Mouse (Mus musculus) neural tube, embryonic 13.5 days (tissue): ENCODE results near the gene Tspyl2. TPM values are rescaled to one million over a fixed set of nuclear protein-coding genes. Genes with fewer than 3 reads are reported as not detected.

Source experiments
- polyA plus RNA-seq: library from polyadenylated mRNA; unstranded; fragments of >200 nt; fragmentation: Nextera tagmentation; extraction: Ambion mirVana; gene quantifications from 2 replicates; pipeline ENCODE4 v1.2.1, GENCODE M21; 2015

Gene Tspyl2
- polyA plus RNA-seq, 1 experiment from 2014 or later = 57.7 TPM

Other genes starting within 250 kb of the Tspyl2 start
- gene Iqsec2, start 198.2 kb downstream of the Tspyl2 start, polyA plus RNA-seq = 4.7 and 7.4 TPM in 2 replicates
- gene Kdm5c, start 109.4 kb downstream of the Tspyl2 start, polyA plus RNA-seq = 31.8 and 39.9 TPM in 2 replicates
- 25.1 and 25.3 TPM in 2 replicates for gene Kantr, start 14.9 kb downstream of the Tspyl2 start, polyA plus RNA-seq
- 9.2 and 9.5 TPM in 2 replicates for gene Gpr173, start 26.3 kb upstream of the Tspyl2 start, polyA plus RNA-seq
- gene Cldn34a, start 220.9 kb upstream of the Tspyl2 start, polyA plus RNA-seq = not detected in 2 replicates